Mouse (Mus musculus) kidney, embryonic 15.5 days (tissue): Measurements from ENCODE around the gene Sgcg. TPM values are rescaled to one million over a fixed set of nuclear protein-coding genes. Genes with fewer than 3 reads are reported as not detected.

ENCODE experiments used
- ATAC-seq: fragments of 200-750 bp; cut with Nextera tagmentation; replicated peaks from 2 replicates; pipeline ENCODE4 v1.8.0; 2017; ENCODE audit warnings: moderate TSS enrichment; ENCODE audit not compliant: low FRiP score
- H3K27ac ChIP-seq: fragments of 300-500 bp; sonication (generic); 2 replicates; pipeline ENCODE4 v1.5.1; 2015; ENCODE audit warnings: mild to moderate bottlenecking, inconsistent platforms
- H3K27me3 ChIP-seq: fragments of 300-500 bp; sonication (generic); 2 replicates; pipeline ENCODE4 v1.6.1; 2015; ENCODE audit warnings: inconsistent platforms
- H3K36me3 ChIP-seq: fragments of 300-500 bp; sonication (generic); 2 replicates; pipeline ENCODE4 v1.6.1; 2015; ENCODE audit warnings: inconsistent platforms
- H3K4me1 ChIP-seq: fragments of 300-500 bp; sonication (generic); 2 replicates; pipeline ENCODE4 v1.6.1; 2015; ENCODE audit warnings: inconsistent platforms
- H3K4me2 ChIP-seq: fragments of 300-500 bp; sonication (generic); 2 replicates; pipeline ENCODE4 v1.6.1; 2015; ENCODE audit warnings: moderate library complexity, mild to moderate bottlenecking, inconsistent platforms
- H3K4me3 ChIP-seq: fragments of 300-500 bp; sonication (generic); replicated peaks from 2 replicates; pipeline ENCODE4 v1.5.1; 2015; ENCODE audit warnings: mild to moderate bottlenecking, inconsistent platforms
- H3K9ac ChIP-seq: fragments of 300-500 bp; sonication (generic); 2 replicates; pipeline ENCODE4 v1.6.1; 2015; ENCODE audit warnings: mild to moderate bottlenecking, inconsistent platforms
- H3K9me3 ChIP-seq: fragments of 300-500 bp; sonication (generic); replicated peaks from 2 replicates; pipeline ENCODE4 v1.6.1; 2016; ENCODE audit warnings: inconsistent platforms
- WGBS: fragments of 180-500 bp; shearing (Covaris S2); methylation state at CpG from one replicate; pipeline ENCODE4 v1.1.7; 2015; ENCODE audit warnings: mixed read lengths; 5-methylcytosine and 5-hydroxymethylcytosine counted together
- polyA plus RNA-seq: library from polyadenylated mRNA; unstranded; fragments of >200 nt; fragmentation: Nextera tagmentation; extraction: Ambion mirVana; gene quantifications from 2 replicates; pipeline ENCODE4 v1.2.1, GENCODE M21; 2015

Gene Sgcg
- polyA plus RNA-seq, 1 experiment from 2014 or later = 1.1 TPM

- H3K9me3 ChIP-seq = no peaks in the 10 kb centered on the region
- H3K27ac ChIP-seq = no peak overlapping the region
- H3K4me2 ChIP-seq = no peak overlapping the region
- no peak overlapping the region for H3K9ac ChIP-seq
- H3K36me3 ChIP-seq = no peaks in the 10 kb centered on the region
- WGBS = 91% methylated on average over 5 of the region's 5 CpGs
- peaks cover 10% of the 10 kb centered on the region; the same call in 1 of the 2 replicates for H3K27me3 ChIP-seq
- no peak for ATAC-seq
- H3K4me3 ChIP-seq = no peak overlapping the region
- peaks cover 10% of the 10 kb centered on the region for H3K4me1 ChIP-seq
These were observed 86.9 kb downstream of the Sgcg start for GRCm38 (mm10) chr14:61171261-61171970.

Other genes starting within 250 kb of the Sgcg start
- 14.6 and 16.4 TPM in 2 replicates for gene Tnfrsf19, start 212.0 kb downstream of the Sgcg start, polyA plus RNA-seq
- gene Sacs, start 120.0 kb downstream of the Sgcg start, polyA plus RNA-seq = 1.9 and 2.2 TPM in 2 replicates
- 0.82 and 0.84 TPM in 2 replicates for gene Arl11, start 51.3 kb upstream of the Sgcg start, polyA plus RNA-seq
- gene Ebpl, start 101.9 kb upstream of the Sgcg start, polyA plus RNA-seq = 10.6 and 11.9 TPM in 2 replicates
- gene Kpna3, start 181.4 kb upstream of the Sgcg start, polyA plus RNA-seq = 48.4 and 48.8 TPM in 2 replicates